Mouse (Mus musculus): Measurements from ENCODE around the gene Runx1. TPM values are rescaled to one million over a fixed set of nuclear protein-coding genes. Genes with fewer than 3 reads are reported as not detected.

Gene Runx1
- 1 to 10 TPM; 1.7 to 4.7 TPM for polyA plus RNA-seq (2012; fragmentation: generic; extraction: Trizol)

DNA sequence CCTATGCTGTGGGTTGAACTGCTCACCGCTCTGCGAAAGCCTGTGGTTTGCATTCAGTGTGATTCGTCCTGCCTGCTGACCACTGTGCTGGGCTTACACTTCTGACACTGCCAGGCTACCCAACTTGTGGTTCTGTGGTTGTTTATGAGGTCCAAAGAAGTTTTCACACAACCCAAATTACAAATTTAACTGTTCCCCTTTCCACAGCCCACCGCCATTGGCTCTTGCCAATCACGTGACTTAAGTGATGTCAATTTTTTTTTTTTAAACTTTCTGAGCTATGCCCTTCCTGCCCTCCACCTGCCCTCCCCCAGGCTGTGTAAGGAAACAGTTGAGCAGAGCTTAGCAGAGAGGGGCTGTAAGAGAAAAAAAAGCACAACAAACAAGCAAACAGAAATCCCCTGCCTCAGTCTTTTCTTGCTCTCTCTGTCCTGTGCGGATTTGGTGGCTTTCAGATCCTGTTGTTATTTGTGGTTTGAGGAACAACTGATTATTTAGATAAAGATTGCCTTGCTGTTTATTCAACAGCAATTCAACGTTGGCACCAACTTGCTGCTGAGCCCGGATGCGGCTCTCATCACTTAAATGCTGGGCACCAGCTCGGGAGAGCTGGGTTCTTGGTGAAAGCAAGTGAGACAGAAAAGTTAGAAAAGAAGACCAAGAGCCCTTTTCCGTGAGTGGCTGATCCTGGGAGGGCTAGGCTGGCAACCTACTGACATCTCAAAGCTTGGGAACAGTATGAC is at the start of gene Runx1:
Gene Runx1 (minus strand): TSS at position 242 of the 743 bp plus-strand sequence.

